Mouse (Mus musculus) heart, embryonic 15.5 days (tissue): ENCODE measurements around the gene Tmem104. TPM values are rescaled to one million over a fixed set of nuclear protein-coding genes. Genes with fewer than 3 reads are reported as not detected.

Source experiments
- ATAC-seq: fragments of 200-750 bp; cut with Nextera tagmentation; replicated peaks from 2 replicates; pipeline ENCODE4 v1.8.0; 2017; ENCODE audit warnings: low read depth, moderate TSS enrichment; ENCODE audit not compliant: insufficient number of reproducible peaks, insufficient read depth, low FRiP score
- H3K27ac ChIP-seq: fragments of 300-500 bp; sonication (generic); 2 replicates; pipeline ENCODE4 v1.5.1; 2015; ENCODE audit warnings: mild to moderate bottlenecking, inconsistent platforms
- H3K27me3 ChIP-seq: fragments of 300-500 bp; sonication (generic); 2 replicates; pipeline ENCODE4 v1.6.1; 2015; ENCODE audit warnings: inconsistent platforms
- H3K36me3 ChIP-seq: fragments of 300-500 bp; sonication (generic); 2 replicates; pipeline ENCODE4 v1.6.1; 2015; ENCODE audit warnings: mild to moderate bottlenecking, inconsistent platforms
- H3K4me1 ChIP-seq: fragments of 300-500 bp; sonication (generic); replicated peaks from 2 replicates; pipeline ENCODE4 v1.6.1; 2015; ENCODE audit warnings: inconsistent platforms
- H3K4me2 ChIP-seq: fragments of 300-500 bp; sonication (generic); 2 replicates; pipeline ENCODE4 v1.6.1; 2015; ENCODE audit warnings: inconsistent platforms, mild to moderate bottlenecking, moderate library complexity
- H3K4me3 ChIP-seq: fragments of 300-500 bp; sonication (generic); 2 replicates; pipeline ENCODE4 v1.5.1; 2015; ENCODE audit warnings: mild to moderate bottlenecking, inconsistent platforms
- H3K9ac ChIP-seq: fragments of 300-500 bp; sonication (generic); 2 replicates; pipeline ENCODE4 v1.6.1; 2015; ENCODE audit warnings: mild to moderate bottlenecking, inconsistent platforms
- H3K9me3 ChIP-seq: fragments of 300-500 bp; sonication (generic); replicated peaks from 2 replicates; pipeline ENCODE4 v1.6.1; 2016; ENCODE audit warnings: inconsistent platforms
- WGBS: fragments of 180-500 bp; shearing (Covaris S2); methylation state at CpG from one replicate; pipeline ENCODE4 v1.1.7; 2015; ENCODE audit warnings: mixed read lengths; 5-methylcytosine and 5-hydroxymethylcytosine counted together
- polyA plus RNA-seq: library from polyadenylated mRNA; unstranded; fragments of >200 nt; fragmentation: Nextera tagmentation; extraction: Ambion mirVana; gene quantifications from 2 replicates; pipeline ENCODE4 v1.2.1, GENCODE M21; 2015

Gene Tmem104
- polyA plus RNA-seq, 1 experiment from 2014 or later, result 6.6 TPM

- no peak within 1 kb of the TSS for H3K27ac ChIP-seq
- H3K9me3 ChIP-seq, result no peaks in the 10 kb centered on the region
- no peak for ATAC-seq
- H3K27me3 ChIP-seq, result peaks cover 78% of the 10 kb centered on the region
- peak within 1 kb of the TSS; percentile 81 for H3K4me2 ChIP-seq
- H3K9ac ChIP-seq, result peak within 1 kb of the TSS; percentile 37; the same call in 1 of the 2 replicates
- WGBS, result 7% methylated on average over 38 of the region's 50 CpGs
- H3K4me3 ChIP-seq, result peak within 1 kb of the TSS; percentile 47
- H3K36me3 ChIP-seq, result no peaks in the 10 kb centered on the region
- peaks cover 30% of the 10 kb centered on the region for H3K4me1 ChIP-seq
Measured at GRCm38 (mm10) chr11:115267061-115267883, 80.0 kb downstream of the Tmem104 start, which contains the start of gene Grin2c. TSS of gene Grin2c (minus strand) at chr11:115267243.

- WGBS, result 74% methylated on average over 11 of the region's 11 CpGs
- Histone ChIP-seq H3K9me3 (no peaks in the 10 kb centered on the region), H3K9ac (no peak overlapping the region), H3K4me2 (no peak overlapping the region), H3K4me1 (peaks cover 30% of the 10 kb centered on the region), H3K36me3 (no peaks in the 10 kb centered on the region), H3K4me3 (no peak overlapping the region), H3K27me3 (peaks cover 72% of the 10 kb centered on the region), H3K27ac (no peak overlapping the region)
- no peak for ATAC-seq
Measured at GRCm38 (mm10) chr11:115267958-115268357, 80.7 kb downstream of the Tmem104 start.

- no peak overlapping the region for H3K4me2 ChIP-seq
- no peaks in the 10 kb centered on the region for H3K9me3 ChIP-seq
- no peak overlapping the region for H3K4me3 ChIP-seq
- H3K4me1 ChIP-seq, result peaks cover 30% of the 10 kb centered on the region
- H3K36me3 ChIP-seq, result no peaks in the 10 kb centered on the region
- no peak overlapping the region for H3K27ac ChIP-seq
- 84% methylated on average over 27 of the region's 27 CpGs for WGBS
- H3K27me3 ChIP-seq, result peaks cover 56% of the 10 kb centered on the region
- H3K9ac ChIP-seq, result no peak overlapping the region
- no peak for ATAC-seq
Measured at GRCm38 (mm10) chr11:115269330-115270066, 82.2 kb downstream of the Tmem104 start.

GRCm38 (mm10) chr11:115270148-115270861, 83.0 kb downstream of the Tmem104 start:
- Histone ChIP-seq H3K4me1 (peaks cover 26% of the 10 kb centered on the region), H3K27ac (no peak overlapping the region), H3K9me3 (no peaks in the 10 kb centered on the region), H3K9ac (no peak overlapping the region), H3K4me3 (no peak overlapping the region), H3K27me3 (peaks cover 48% of the 10 kb centered on the region), H3K36me3 (no peaks in the 10 kb centered on the region), H3K4me2 (no peak overlapping the region)
- WGBS, result 31% methylated on average over 19 of the region's 19 CpGs
- ATAC-seq, result no peak

GRCm38 (mm10) chr11:115271052-115271451, 83.8 kb downstream of the Tmem104 start:
- 80% methylated on average over 9 of the region's 9 CpGs for WGBS
- no peaks in the 10 kb centered on the region for H3K36me3 ChIP-seq
- no peak for ATAC-seq
- H3K27ac ChIP-seq, result no peak overlapping the region
- peaks cover 26% of the 10 kb centered on the region for H3K4me1 ChIP-seq
- H3K9ac ChIP-seq, result no peak overlapping the region
- H3K4me3 ChIP-seq, result no peak overlapping the region
- no peaks in the 10 kb centered on the region for H3K9me3 ChIP-seq
- H3K27me3 ChIP-seq, result peaks cover 41% of the 10 kb centered on the region
- no peak overlapping the region for H3K4me2 ChIP-seq

GRCm38 (mm10) chr11:115271481-115271880, 84.2 kb downstream of the Tmem104 start:
- Histone ChIP-seq H3K27me3 (peaks cover 36% of the 10 kb centered on the region), H3K9ac (no peak overlapping the region), H3K4me3 (no peak overlapping the region), H3K4me2 (no peak overlapping the region), H3K27ac (no peak overlapping the region), H3K4me1 (peaks cover 26% of the 10 kb centered on the region), H3K9me3 (no peaks in the 10 kb centered on the region), H3K36me3 (no peaks in the 10 kb centered on the region)
- ATAC-seq, result no peak
- 73% methylated on average over 10 of the region's 10 CpGs for WGBS

GRCm38 (mm10) chr11:115272894-115273498, 85.7 kb downstream of the Tmem104 start:
- Histone ChIP-seq H3K9me3 (no peaks in the 10 kb centered on the region), H3K27ac (no peak overlapping the region), H3K4me2 (no peak overlapping the region), H3K4me1 (peaks cover 21% of the 10 kb centered on the region), H3K4me3 (no peak overlapping the region), H3K27me3 (peaks cover 21% of the 10 kb centered on the region), H3K36me3 (no peaks in the 10 kb centered on the region), H3K9ac (no peak overlapping the region)
- no peak for ATAC-seq
- WGBS, result 60% methylated on average over 10 of the region's 10 CpGs

- Histone ChIP-seq H3K27me3 (peaks cover 14% of the 10 kb centered on the region), H3K4me2 (no peak overlapping the region), H3K27ac (no peak overlapping the region), H3K36me3 (no peaks in the 10 kb centered on the region), H3K9ac (no peak overlapping the region), H3K4me1 (peaks cover 23% of the 10 kb centered on the region), H3K9me3 (no peaks in the 10 kb centered on the region), H3K4me3 (no peak overlapping the region)
- no peak for ATAC-seq
- WGBS, result 61% methylated on average over 7 of the region's 7 CpGs
Measured at GRCm38 (mm10) chr11:115273735-115274134, 86.4 kb downstream of the Tmem104 start.

GRCm38 (mm10) chr11:115274178-115274577, 86.9 kb downstream of the Tmem104 start:
- Histone ChIP-seq H3K36me3 (no peaks in the 10 kb centered on the region), H3K4me3 (no peak overlapping the region), H3K27ac (no peak overlapping the region), H3K9ac (no peak overlapping the region), H3K9me3 (no peaks in the 10 kb centered on the region), H3K27me3 (peaks cover 9% of the 10 kb centered on the region), H3K4me2 (no peak overlapping the region), H3K4me1 (peaks cover 23% of the 10 kb centered on the region)
- no peak for ATAC-seq
- 82% methylated on average over 7 of the region's 7 CpGs for WGBS

- Histone ChIP-seq H3K27ac (no peak overlapping the region), H3K36me3 (no peaks in the 10 kb centered on the region), H3K27me3 (peaks cover 5% of the 10 kb centered on the region), H3K4me3 (no peak overlapping the region), H3K9me3 (no peaks in the 10 kb centered on the region), H3K9ac (no peak overlapping the region), H3K4me1 (peaks cover 23% of the 10 kb centered on the region), H3K4me2 (no peak overlapping the region)
- 87% methylated on average over 6 of the region's 6 CpGs for WGBS
- ATAC-seq, result no peak
Measured at GRCm38 (mm10) chr11:115274771-115275170, 87.5 kb downstream of the Tmem104 start.

GRCm38 (mm10) chr11:115275509-115275908, 88.2 kb downstream of the Tmem104 start:
- peak overlapping the region; percentile 72; the same call in 1 of the 2 replicates for H3K4me3 ChIP-seq
- no peaks in the 10 kb centered on the region for H3K9me3 ChIP-seq
- no peak for ATAC-seq
- no peak overlapping the region for H3K27ac ChIP-seq
- no peak overlapping the region for H3K4me2 ChIP-seq
- no peak overlapping the region for H3K9ac ChIP-seq
- peaks cover 20% of the 10 kb centered on the region for H3K4me1 ChIP-seq
- no peaks in the 10 kb centered on the region for H3K27me3 ChIP-seq
- WGBS, result 67% methylated on average over 6 of the region's 6 CpGs
- no peaks in the 10 kb centered on the region for H3K36me3 ChIP-seq
